25 mouse cellular contexts compared by ENCODE assay signal in genomic region chr4:154355408-154355807, GRCm38 (mm10). TPM values are rescaled to one million over a fixed set of nuclear protein-coding genes. Genes with fewer than 3 reads are reported as not detected.
DNase-seq lines count a peak whose midpoint lies in the region; ATAC-seq and TF ChIP-seq lines count a peak whose summit lies in the region.
"Had no signal": no experiment of that assay in that cellular context is flagged by ENCODE, and none has a peak within 500 bp of the region (broad histone marks: within the 10 kb centered on the region; RNA-seq: fewer than 3 reads in every experiment).

No protein-coding gene starts in this region.

- H3K9ac ChIP-seq in hindbrain, postnatal 0 days (replicated peaks; ENCODE audit: low read length): no peak overlapping the region
- no peak overlapping the region for H3K9ac ChIP-seq in hindbrain, embryonic 12.5 days
- H3K9ac ChIP-seq in lung, embryonic 14.5 days: no peak overlapping the region
- H3K9ac ChIP-seq: heart, embryonic 15.5 days; limb, embryonic 15.5 days; neural tube, embryonic 12.5 days had no signal

- H3K4me3 ChIP-seq in hindbrain, postnatal 0 days (ENCODE audit: low read length): no peak overlapping the region
- no peak overlapping the region for H3K4me3 ChIP-seq in hindbrain, embryonic 12.5 days
- H3K4me3 ChIP-seq in lung, embryonic 14.5 days (ENCODE audit: low read depth, low read length): no peak overlapping the region
- H3K4me3 ChIP-seq in E14TG2a.4 (replicated peaks; ENCODE audit: low read length): no peak overlapping the region
- H3K4me3 ChIP-seq: forebrain, embryonic 10.5 days; heart, embryonic 15.5 days; hindbrain, embryonic 10.5 days; limb, embryonic 15.5 days; neural tube, embryonic 12.5 days had no signal

- DNase-seq in hindbrain, postnatal 0 days (ENCODE audit: low spot score): no peak
- no peak for DNase-seq in lung, embryonic 14.5 days
- no peak for DNase-seq in lung, postnatal 14 days
- peak; percentile 25 for DNase-seq in ZHBTc4 (ENCODE audit: low read depth, low spot score)
- no peak for DNase-seq in urinary bladder, postnatal 4 days (ENCODE audit: low spot score in 2 of 2)
- DNase-seq: adrenal gland, postnatal 36 days; cerebellum, adult 2 months; gastrocnemius, postnatal 10 days; heart, adult 18-20 months; layer of hippocampus, postnatal 36 days; lung, postnatal 4 days; right cerebral cortex, adult 18-20 months; spleen, adult 18-20 months had no signal

- no peaks in the 10 kb centered on the region for H3K36me3 ChIP-seq in hindbrain, postnatal 0 days (ENCODE audit: insufficient read depth, low read length)
- no peaks in the 10 kb centered on the region for H3K36me3 ChIP-seq in hindbrain, embryonic 12.5 days
- no peaks in the 10 kb centered on the region for H3K36me3 ChIP-seq in lung, embryonic 14.5 days (ENCODE audit: insufficient read depth)
- H3K36me3 ChIP-seq in E14TG2a.4 (ENCODE audit: insufficient read depth, low read length): no peaks in the 10 kb centered on the region
- H3K36me3 ChIP-seq: heart, embryonic 15.5 days; hindbrain, embryonic 10.5 days; neural tube, embryonic 12.5 days had no signal

- no peaks in the 10 kb centered on the region for H3K4me1 ChIP-seq in hindbrain, postnatal 0 days (ENCODE audit: insufficient read depth, low read length)
- peaks cover 11% of the 10 kb centered on the region for H3K4me1 ChIP-seq in hindbrain, embryonic 12.5 days
- peaks cover 9% of the 10 kb centered on the region; the same call in 1 of the 2 replicates for H3K4me1 ChIP-seq in lung, embryonic 14.5 days (ENCODE audit: insufficient read depth)
- H3K4me1 ChIP-seq in E14TG2a.4 (replicated peaks; ENCODE audit: low read depth, low read length): peaks cover 38% of the 10 kb centered on the region
- H3K4me1 ChIP-seq: neural tube, embryonic 12.5 days had no signal

- H3K27me3 ChIP-seq in hindbrain, postnatal 0 days (ENCODE audit: insufficient read depth, low read length): no peaks in the 10 kb centered on the region
- peaks cover 23% of the 10 kb centered on the region for H3K27me3 ChIP-seq in hindbrain, embryonic 12.5 days
- H3K27me3 ChIP-seq in lung, embryonic 14.5 days (ENCODE audit: insufficient read depth, low read length): peaks cover 5% of the 10 kb centered on the region; the same call in 1 of the 2 replicates
- H3K27me3 ChIP-seq in E14TG2a.4 (ENCODE audit: insufficient read depth, low read length): peaks cover 29% of the 10 kb centered on the region
- H3K27me3 ChIP-seq: limb, embryonic 15.5 days had no signal

- WGBS in hindbrain, postnatal 0 days: 98% methylated on average over 5 of the region's 5 CpGs
- 94% methylated on average over 5 of the region's 5 CpGs for WGBS in hindbrain, embryonic 12.5 days
- WGBS in lung, embryonic 14.5 days: 86% methylated on average over 5 of the region's 5 CpGs

- peak; percentile 54 for TF ChIP-seq CTCF in hindbrain, postnatal 0 days (IDR thresholded peaks at IDR 0.05; ENCODE audit: low read depth)
- peak; percentile 32; the same call in 1 of the 2 replicates for TF ChIP-seq CTCF in lung, embryonic 14.5 days (IDR thresholded peaks at IDR 0.05; ENCODE audit: low read depth)
- TF ChIP-seq CTCF in E14TG2a.4 (conservative IDR thresholded peaks at IDR 0.05; ENCODE audit: low read length): peak; percentile 69

- H3K9me3 ChIP-seq in hindbrain, postnatal 0 days (ENCODE audit: low read length): no peaks in the 10 kb centered on the region
- no peaks in the 10 kb centered on the region for H3K9me3 ChIP-seq in hindbrain, embryonic 12.5 days (replicated peaks)
- no peaks in the 10 kb centered on the region for H3K9me3 ChIP-seq in lung, embryonic 14.5 days (ENCODE audit: low read depth, low read length)
- no peaks in the 10 kb centered on the region for H3K9me3 ChIP-seq in E14TG2a.4 (ENCODE audit: low read length)
- H3K9me3 ChIP-seq: forebrain, embryonic 10.5 days; heart, embryonic 15.5 days; hindbrain, embryonic 10.5 days; limb, embryonic 15.5 days; neural tube, embryonic 12.5 days had no signal

- H3K27ac ChIP-seq in hindbrain, postnatal 0 days: no peak overlapping the region
- no peak overlapping the region for H3K27ac ChIP-seq in hindbrain, embryonic 12.5 days
- no peak overlapping the region for H3K27ac ChIP-seq in lung, embryonic 14.5 days (ENCODE audit: low read depth)
- H3K27ac ChIP-seq: forebrain, embryonic 10.5 days; heart, embryonic 15.5 days; hindbrain, embryonic 10.5 days; limb, embryonic 15.5 days; neural tube, embryonic 12.5 days had no signal

- ATAC-seq in hindbrain, postnatal 0 days: no peak
- no peak for ATAC-seq in hindbrain, embryonic 12.5 days (ENCODE audit: low FRiP score)
- ATAC-seq in lung, embryonic 14.5 days (ENCODE audit: insufficient read depth): no peak
- ATAC-seq: inflammation-experienced regulatory T-cells, adult 6 months had no signal

- H3K4me2 ChIP-seq in hindbrain, postnatal 0 days (ENCODE audit: low read depth, low read length): no peak overlapping the region
- no peak overlapping the region for H3K4me2 ChIP-seq in hindbrain, embryonic 12.5 days (replicated peaks)
- H3K4me2 ChIP-seq in lung, embryonic 14.5 days: no peak overlapping the region
- H3K4me2 ChIP-seq: heart, embryonic 15.5 days; limb, embryonic 15.5 days; neural tube, embryonic 12.5 days had no signal

RNA-seq across cellular contexts. Expression of gene B230104I21Rik, which starts 19.5 kb away (rescaled TPM):
- total RNA-seq in hindbrain, postnatal 0 days (2014; rRNA removed): not detected in 2 replicates
- not detected in 2 replicates for polyA plus RNA-seq in hindbrain, postnatal 0 days (2015; fragmentation: Nextera tagmentation; extraction: Ambion mirVana)
- not detected in 2 replicates for polyA plus RNA-seq in hindbrain, embryonic 12.5 days (2016; fragmentation: Nextera tagmentation; extraction: Ambion mirVana)
- not detected in 2 replicates for polyA plus RNA-seq in lung, embryonic 14.5 days (2014; fragmentation: Nextera tagmentation; extraction: Ambion mirVana)
- total RNA-seq: adrenal gland, postnatal 36 days; gastrocnemius, postnatal 10 days; heart, adult 18-20 months; left cerebral cortex, postnatal 36 days had no signal
- polyA plus RNA-seq: C2C12; forebrain, embryonic 10.5 days; heart, embryonic 15.5 days; hindbrain, embryonic 10.5 days; inflammation-experienced regulatory T-cells, adult 6 months; kidney, embryonic 14.5 days; limb, embryonic 15.5 days; liver, embryonic 16.5 days; neural tube, embryonic 12.5 days had no signal

RNA-seq across cellular contexts. Expression of gene Arhgef16, which starts 53.9 kb away (rescaled TPM):
- 4.3 and 5.3 TPM in 2 replicates for total RNA-seq in hindbrain, postnatal 0 days (2014; rRNA removed)
- 2.0 and 2.6 TPM in 2 replicates for polyA plus RNA-seq in hindbrain, postnatal 0 days (2015; fragmentation: Nextera tagmentation; extraction: Ambion mirVana)
- polyA plus RNA-seq in hindbrain, embryonic 12.5 days (2016; fragmentation: Nextera tagmentation; extraction: Ambion mirVana): 3.0 and 4.1 TPM in 2 replicates
- polyA plus RNA-seq in lung, embryonic 14.5 days (2014; fragmentation: Nextera tagmentation; extraction: Ambion mirVana): 15.4 and 16.2 TPM in 2 replicates
- polyA plus RNA-seq: C2C12 had no signal
